Mouse (Mus musculus) midbrain, embryonic 14.5 days (tissue): Measurements from ENCODE around the gene Clec9a. TPM values are rescaled to one million over a fixed set of nuclear protein-coding genes. Genes with fewer than 3 reads are reported as not detected.
A peak's percentile ranks its signal among the peaks of the same experiment; 100 is the strongest.

Source experiments
- ATAC-seq: fragments of 200-750 bp; cut with Nextera tagmentation; 2 replicates; pipeline ENCODE4 v1.8.0; 2017; ENCODE audit warnings: moderate number of reproducible peaks, moderate library complexity; ENCODE audit not compliant: low FRiP score, low TSS enrichment
- DNase-seq: peaks from one replicate; pipeline ENCODE4 v3.0.0-alpha.2; 2015
- H3K27ac ChIP-seq: fragments of 300-500 bp; sonication (generic); replicated peaks from 2 replicates; pipeline ENCODE4 v1.5.1; 2014; ENCODE audit warnings: mild to moderate bottlenecking, low read depth, low read length, moderate library complexity
- H3K27me3 ChIP-seq: fragments of 300-500 bp; sonication (generic); 2 replicates; pipeline ENCODE4 v1.6.1; 2014; ENCODE audit warnings: low read length, control low read depth, mixed read lengths; ENCODE audit not compliant: control insufficient read depth, insufficient read depth
- H3K36me3 ChIP-seq: fragments of 300-500 bp; sonication (generic); 2 replicates; pipeline ENCODE4 v1.6.1; 2014; ENCODE audit warnings: low read length, control low read depth; ENCODE audit not compliant: control insufficient read depth, insufficient read depth
- H3K4me1 ChIP-seq: fragments of 300-500 bp; sonication (generic); 2 replicates; pipeline ENCODE4 v1.6.1; 2014; ENCODE audit warnings: mild to moderate bottlenecking, antibody characterized with exemption, low read length, control low read depth; ENCODE audit not compliant: control insufficient read depth, insufficient read depth
- H3K4me2 ChIP-seq: fragments of 300-500 bp; sonication (generic); 2 replicates; pipeline ENCODE4 v1.6.1; 2014; ENCODE audit warnings: mild to moderate bottlenecking, low read length, moderate library complexity
- H3K4me3 ChIP-seq: fragments of 300-500 bp; sonication (generic); replicated peaks from 2 replicates; pipeline ENCODE4 v1.5.1; 2014; ENCODE audit warnings: low read depth, low read length
- H3K9ac ChIP-seq: fragments of 300-500 bp; sonication (generic); replicated peaks from 2 replicates; pipeline ENCODE4 v1.6.1; 2014; ENCODE audit warnings: mild to moderate bottlenecking, low read length, moderate library complexity
- H3K9me3 ChIP-seq: fragments of 300-500 bp; sonication (generic); 2 replicates; pipeline ENCODE4 v1.6.1; 2016; ENCODE audit warnings: low read length, control low read depth, mixed read lengths; ENCODE audit not compliant: control insufficient read depth
- WGBS: fragments of 180-500 bp; shearing (Covaris S2); extraction: QIAGEN DNeasy Blood & Tissue Kit; methylation state at CpG from one replicate; pipeline ENCODE4 v1.1.7; 2014; 5-methylcytosine and 5-hydroxymethylcytosine counted together
- polyA plus RNA-seq: library from polyadenylated mRNA; unstranded; fragments of >200 nt; fragmentation: Nextera tagmentation; extraction: Ambion mirVana; gene quantifications from 2 replicates; pipeline ENCODE4 v1.2.1, GENCODE M21; 2014

Clec9a gene
- polyA plus RNA-seq, 1 experiment from 2014 or later = 0.37 TPM

DNA sequence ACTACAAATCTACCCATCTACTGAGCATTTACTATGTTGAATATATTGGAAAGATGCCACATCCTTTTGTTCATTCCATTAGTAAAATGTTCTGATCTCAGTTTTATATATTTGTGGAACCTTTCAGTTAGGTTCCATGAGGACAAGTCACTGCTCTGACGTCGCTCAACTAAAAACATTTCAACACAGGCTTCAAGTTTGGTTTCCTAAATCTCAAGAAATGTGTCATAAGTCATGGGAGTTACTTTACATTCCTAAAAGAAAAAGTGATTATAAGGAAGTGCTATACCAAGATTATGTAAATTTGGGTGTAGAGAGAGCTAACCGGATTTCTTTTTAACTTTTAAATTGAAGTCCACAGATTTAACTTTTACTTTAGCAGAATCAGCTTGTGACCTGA is 27.4 kb downstream of the Clec9a start:
- no peak overlapping the region for H3K4me2 ChIP-seq
- no peaks in the 10 kb centered on the region for H3K9me3 ChIP-seq
- no peaks in the 10 kb centered on the region for H3K27me3 ChIP-seq
- H3K4me1 ChIP-seq = no peaks in the 10 kb centered on the region
- H3K4me3 ChIP-seq = no peak overlapping the region
- H3K27ac ChIP-seq = no peak overlapping the region
- H3K9ac ChIP-seq = no peak overlapping the region
- ATAC-seq (no peak), DNase-seq (no peak)
- WGBS = 89% methylated on average over 3 of the region's 3 CpGs
- H3K36me3 ChIP-seq = no peaks in the 10 kb centered on the region

DNA sequence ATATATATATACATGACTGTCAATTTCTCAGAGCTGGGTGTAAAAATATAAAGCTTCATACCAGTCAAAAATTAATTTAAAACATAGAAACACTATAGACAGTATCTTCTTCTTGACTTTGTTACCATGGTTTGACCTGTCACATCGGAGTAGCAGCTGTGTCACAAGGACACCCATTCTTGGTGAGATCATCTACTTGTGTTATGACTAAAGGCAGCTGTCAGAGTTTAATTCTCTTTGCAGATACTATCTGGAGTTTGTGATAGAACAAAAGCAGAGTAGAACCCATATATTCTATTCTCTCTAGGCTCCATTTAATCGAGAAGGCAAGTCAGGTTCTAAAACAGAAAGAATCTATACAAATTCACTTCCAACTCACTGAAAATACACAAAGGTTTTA is 29.4 kb downstream of the Clec9a start:
- H3K4me2 ChIP-seq = no peak overlapping the region
- no peaks in the 10 kb centered on the region for H3K36me3 ChIP-seq
- H3K27ac ChIP-seq = no peak overlapping the region
- H3K9me3 ChIP-seq = no peaks in the 10 kb centered on the region
- ATAC-seq (no peak), DNase-seq (no peak)
- H3K9ac ChIP-seq = no peak overlapping the region
- no peaks in the 10 kb centered on the region for H3K27me3 ChIP-seq
- H3K4me3 ChIP-seq = no peak overlapping the region
- WGBS = 89% methylated on average over 2 of the region's 2 CpGs
- H3K4me1 ChIP-seq = no peaks in the 10 kb centered on the region

DNA sequence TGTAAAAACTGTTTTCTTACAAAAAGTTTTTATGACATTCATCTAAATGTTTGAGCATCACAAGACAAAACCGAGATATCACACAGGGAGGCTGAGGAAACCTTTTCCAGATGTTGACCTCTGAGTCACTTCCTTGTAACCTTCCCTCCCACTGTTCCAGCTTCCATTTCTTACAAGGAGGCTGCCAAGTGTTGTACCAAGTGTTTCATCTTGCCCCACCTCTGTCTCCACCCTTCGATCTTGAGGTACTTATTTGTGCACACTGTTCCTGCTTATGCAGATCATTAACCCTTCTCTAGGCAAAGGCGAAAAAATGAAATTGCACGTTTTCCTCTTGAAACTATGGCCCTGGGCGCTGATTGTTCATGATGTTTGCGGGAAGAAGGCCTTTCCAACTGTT is 41.1 kb downstream of the Clec9a start:
- Histone ChIP-seq H3K4me2 (no peak overlapping the region), H3K4me1 (no peaks in the 10 kb centered on the region), H3K9me3 (no peaks in the 10 kb centered on the region), H3K27me3 (no peaks in the 10 kb centered on the region), H3K9ac (no peak overlapping the region), H3K4me3 (no peak overlapping the region), H3K36me3 (no peaks in the 10 kb centered on the region), H3K27ac (no peak overlapping the region)
- ATAC-seq (no peak), DNase-seq (no peak)
- WGBS = 90% methylated on average over 6 of the region's 6 CpGs

DNA sequence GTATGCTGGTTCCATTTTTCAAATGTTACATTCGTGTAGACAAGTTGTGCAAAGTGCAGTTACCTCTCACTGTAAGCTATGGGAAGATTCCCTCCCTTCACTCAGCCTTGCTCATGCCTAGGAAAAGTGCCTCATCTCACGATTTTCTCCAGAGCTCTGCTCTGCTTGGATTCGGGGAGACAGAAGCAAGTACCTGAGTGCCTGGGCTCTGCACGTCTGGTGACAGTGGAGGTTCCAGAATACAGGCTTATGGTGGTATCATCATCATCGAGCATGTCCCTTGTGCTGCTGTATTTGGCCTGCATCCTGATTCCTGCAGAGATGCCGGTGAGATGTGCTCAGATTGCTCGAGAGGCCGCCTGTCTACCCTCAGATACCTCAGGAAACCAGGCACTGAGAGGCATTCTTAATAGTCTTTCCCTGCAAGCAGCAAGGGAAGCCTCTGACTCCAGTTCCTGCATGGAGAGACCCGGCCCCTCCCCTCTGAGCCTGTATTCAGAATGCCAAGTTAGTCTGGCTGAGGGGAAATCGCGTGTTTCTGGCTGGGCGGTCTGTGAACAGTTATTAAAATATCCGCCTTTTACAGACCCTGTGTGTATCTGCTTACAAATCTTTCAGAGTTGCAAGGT is 42.9 kb downstream of the Clec9a start, which contains the start of gene Clec1a:
Clec1a (minus strand) TSS at position 590 of the 629 bp plus-strand sequence.
- H3K27ac ChIP-seq = peak within 1 kb of the TSS; percentile 33; the same call in 1 of the 2 replicates
- DNase-seq = peak; percentile 48
- WGBS = 61% methylated on average over 13 of the region's 13 CpGs

DNA sequence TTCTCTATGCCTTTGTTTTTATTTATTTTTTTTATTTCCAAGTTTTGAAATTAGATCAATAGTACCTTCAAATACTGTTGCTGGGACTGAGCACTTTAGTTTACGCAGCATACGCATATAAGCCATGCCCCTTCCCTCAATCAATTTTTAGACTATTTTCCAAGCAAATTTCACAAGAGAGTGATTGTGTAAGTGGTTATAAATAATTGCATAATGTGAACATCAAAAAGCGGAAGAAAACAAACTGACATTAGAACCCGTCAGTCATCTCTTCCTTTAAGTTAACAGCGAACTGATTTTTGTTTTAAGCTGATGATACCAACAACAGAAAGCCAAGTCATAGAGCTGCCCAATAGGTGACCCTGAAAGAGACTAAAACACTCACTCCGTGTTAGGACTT is 62.7 kb downstream of the Clec9a start:
- no peaks in the 10 kb centered on the region for H3K27me3 ChIP-seq

More for the DNA sequence above, 42.9 kb downstream of the Clec9a start, which contains the start of gene Clec1a:
- no peaks in the 10 kb centered on the region for H3K27me3 ChIP-seq
- no peaks in the 10 kb centered on the region for H3K9me3 ChIP-seq
- ATAC-seq = no peak
- no peak within 1 kb of the TSS for H3K4me2 ChIP-seq
- H3K4me3 ChIP-seq = no peak within 1 kb of the TSS
- H3K9ac ChIP-seq = no peak within 1 kb of the TSS
- H3K4me1 ChIP-seq = no peaks in the 10 kb centered on the region
- no peaks in the 10 kb centered on the region for H3K36me3 ChIP-seq

DNA sequence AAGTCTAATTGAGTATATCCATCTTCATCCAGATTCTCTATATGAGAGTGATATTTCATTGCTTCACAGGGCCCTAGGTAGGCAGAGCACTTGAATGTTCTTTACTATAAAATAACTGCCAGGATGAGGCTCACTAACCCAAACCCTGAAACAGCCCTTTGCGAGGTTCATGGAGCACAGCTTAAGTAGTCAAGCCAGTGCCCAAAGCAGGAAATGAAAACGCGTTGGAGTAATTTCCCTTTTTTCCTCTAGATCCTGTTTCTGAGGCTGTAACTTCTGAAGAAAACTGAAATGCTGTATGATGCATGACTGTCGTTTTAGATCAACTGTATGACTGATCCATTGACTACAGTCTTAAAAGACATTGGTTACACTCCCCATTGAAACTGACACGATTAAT is 64.0 kb downstream of the Clec9a start:
- no peak overlapping the region for H3K27ac ChIP-seq
- no peaks in the 10 kb centered on the region for H3K27me3 ChIP-seq
- WGBS = 91% methylated on average over 5 of the region's 5 CpGs
- ATAC-seq (no peak), DNase-seq (no peak)
- H3K36me3 ChIP-seq = no peaks in the 10 kb centered on the region
- H3K9ac ChIP-seq = no peak overlapping the region
- H3K4me3 ChIP-seq = no peak overlapping the region
- no peak overlapping the region for H3K4me2 ChIP-seq
- no peaks in the 10 kb centered on the region for H3K4me1 ChIP-seq
- no peaks in the 10 kb centered on the region for H3K9me3 ChIP-seq

More for the DNA sequence above, 62.7 kb downstream of the Clec9a start:
- Histone ChIP-seq H3K4me1 (no peaks in the 10 kb centered on the region), H3K9ac (no peak overlapping the region), H3K4me3 (no peak overlapping the region), H3K9me3 (no peaks in the 10 kb centered on the region), H3K36me3 (no peaks in the 10 kb centered on the region), H3K4me2 (no peak overlapping the region), H3K27ac (no peak overlapping the region)
- ATAC-seq (no peak), DNase-seq (no peak)
- WGBS = 93% methylated on average over 6 of the region's 6 CpGs

Other genes starting within 250 kb of the Clec9a start
- gene Clec2d, start 228.2 kb upstream of the Clec9a start, polyA plus RNA-seq = 0.17 TPM in 1 of 2 replicates, not detected in the other
- gene Cd69, start 133.4 kb upstream of the Clec9a start, polyA plus RNA-seq = 0.21 TPM in 1 of 2 replicates, not detected in the other
- not detected in 2 replicates for gene 4922502D21Rik, start 77.1 kb upstream of the Clec9a start, polyA plus RNA-seq
- gene Clec12a, start 66.2 kb upstream of the Clec9a start, polyA plus RNA-seq = 0.08 and 0.33 TPM in 2 replicates
- 0.16 and 0.32 TPM in 2 replicates for gene Clec12b, start 23.0 kb upstream of the Clec9a start, polyA plus RNA-seq
- gene Clec1b, start 11.6 kb upstream of the Clec9a start, polyA plus RNA-seq = 0.93 and 1.9 TPM in 2 replicates
- 1.9 and 2.1 TPM in 2 replicates for gene Clec1a, start 43.1 kb downstream of the Clec9a start, polyA plus RNA-seq
- not detected in 2 replicates for gene Olr1, start 98.3 kb downstream of the Clec9a start, polyA plus RNA-seq
- not detected in 2 replicates for gene Tmem52b, start 103.7 kb downstream of the Clec9a start, polyA plus RNA-seq
- 72.0 and 102 TPM in 2 replicates for gene Gabarapl1, start 124.3 kb downstream of the Clec9a start, polyA plus RNA-seq
- gene Klre1, start 169.0 kb downstream of the Clec9a start, polyA plus RNA-seq = 0.12 TPM in 1 of 2 replicates, not detected in the other
- gene Klrd1, start 182.9 kb downstream of the Clec9a start, polyA plus RNA-seq = not detected in 2 replicates
- 0.19 and 0.21 TPM in 2 replicates for gene Klrk1, start 215.0 kb downstream of the Clec9a start, polyA plus RNA-seq
- not detected in 2 replicates for gene Klrc3, start 234.5 kb downstream of the Clec9a start, polyA plus RNA-seq